Mouse (Mus musculus) urinary bladder, adult 2 months (tissue): ENCODE measurements around the gene Klk14. TPM values are rescaled to one million over a fixed set of nuclear protein-coding genes. Genes with fewer than 3 reads are reported as not detected.
"Not testable (repeated sequence)": the region's sequence is repeated elsewhere in the genome, so short reads cannot be mapped to it uniquely, and the experiment has no call there.

Source experiments
- DNase-seq: peaks from one replicate; pipeline ENCODE4 v3.0.0; 2022; ENCODE audit warnings: low spot score
- polyA plus RNA-seq: library from polyadenylated mRNA; depleted of rRNA; stranded (reverse); fragments of >200 nt; gene quantifications from 2 replicates; pipeline ENCODE4 v1.2.3, GENCODE M21; 2012; rRNA removed

The Klk14 gene
- 0.06 and 0.07 TPM in 2 replicates for polyA plus RNA-seq

DNA sequence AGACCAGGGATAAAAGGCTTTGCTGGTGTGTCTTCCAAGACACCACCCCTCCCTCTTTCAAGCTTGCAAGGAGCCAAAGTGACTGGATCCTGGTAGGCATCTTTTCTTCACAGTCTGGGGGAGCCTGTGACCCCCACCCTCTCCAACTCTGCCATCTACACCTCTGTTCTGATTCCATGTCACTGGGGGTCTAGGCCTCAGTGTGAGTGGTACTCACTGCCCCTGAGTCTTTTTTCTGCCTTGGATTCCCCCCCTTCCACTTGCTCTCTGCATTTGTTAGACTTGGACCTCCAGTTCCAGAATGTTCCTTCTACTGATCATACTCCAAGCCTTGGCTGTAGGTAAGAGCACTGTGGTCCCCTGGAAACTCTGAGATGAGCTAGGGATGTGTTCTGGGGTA, at the start of gene Klk14:
Gene Klk14 (plus strand): TSS at position 301 of the 400 bp plus-strand sequence.
- no peak for DNase-seq

DNA sequence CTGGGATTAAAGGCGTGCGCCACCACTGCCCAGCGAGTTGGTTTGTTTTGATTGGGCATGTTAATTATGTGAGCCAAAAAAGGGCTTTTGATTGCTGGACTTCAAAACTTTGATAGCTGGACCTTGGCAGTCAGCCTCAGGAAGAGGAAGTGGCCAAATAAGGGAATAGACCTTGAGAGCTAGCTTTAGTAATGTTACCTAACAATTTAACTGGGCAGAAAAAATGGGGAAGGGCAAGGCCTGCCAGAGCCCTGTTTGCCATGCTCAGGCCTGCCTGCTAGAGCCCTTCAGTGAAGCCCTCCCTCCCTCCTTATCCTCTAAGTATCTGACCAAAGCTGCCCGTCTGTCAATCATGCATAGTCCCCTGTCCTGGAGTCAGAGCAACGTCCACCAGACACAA, 47.6 kb upstream of the Klk14 start:
- no peak for DNase-seq

DNA sequence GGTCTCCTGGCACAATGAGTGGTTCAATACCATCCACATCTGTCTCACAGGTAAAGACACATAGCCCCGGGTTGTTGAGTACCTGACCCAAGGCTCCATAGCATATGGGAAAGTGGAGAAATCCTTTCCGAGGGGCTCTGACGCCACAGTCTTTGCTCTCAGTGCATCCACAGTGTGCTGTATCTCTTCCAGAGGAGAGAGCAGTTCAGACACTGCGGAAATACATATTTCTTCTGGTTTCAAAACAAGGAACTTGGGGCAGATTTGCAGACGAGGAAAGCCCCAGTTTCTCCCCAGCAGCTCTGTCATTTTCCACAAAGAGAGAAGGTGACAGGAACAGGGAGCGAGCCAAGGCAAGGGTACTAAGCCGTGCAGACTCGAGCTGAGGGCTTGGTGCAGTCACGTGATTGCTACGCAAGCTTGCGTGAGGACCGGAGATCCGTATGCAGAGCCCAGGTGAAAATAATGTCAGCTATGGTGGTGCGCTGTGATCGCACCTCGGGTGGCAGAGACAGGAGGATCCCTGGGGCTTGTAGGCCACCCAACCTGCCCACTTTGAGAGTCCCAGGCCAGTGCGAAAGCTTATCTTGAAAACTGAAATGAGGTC, 47.1 kb upstream of the Klk14 start:
- no peak for DNase-seq

DNA sequence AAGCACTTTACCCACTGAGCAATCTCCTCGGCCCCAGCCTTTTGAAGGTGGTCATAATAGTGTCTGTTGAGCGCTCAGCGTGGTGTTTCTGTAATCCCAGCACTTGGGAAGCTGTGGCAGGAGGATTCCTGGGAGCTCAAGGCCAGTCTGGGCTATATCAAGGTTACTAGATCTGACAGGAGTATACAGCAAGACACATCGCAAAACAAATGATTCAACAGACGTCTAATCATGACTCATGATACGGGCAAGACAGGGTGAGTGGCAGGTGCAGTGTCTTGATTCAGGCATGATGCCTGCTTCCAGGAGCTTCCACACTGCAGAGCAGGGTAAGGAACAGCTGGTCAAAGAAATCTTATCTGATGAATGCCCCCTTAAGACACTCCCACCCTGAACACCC, 37.5 kb upstream of the Klk14 start:
- DNase-seq, result no peak

DNA sequence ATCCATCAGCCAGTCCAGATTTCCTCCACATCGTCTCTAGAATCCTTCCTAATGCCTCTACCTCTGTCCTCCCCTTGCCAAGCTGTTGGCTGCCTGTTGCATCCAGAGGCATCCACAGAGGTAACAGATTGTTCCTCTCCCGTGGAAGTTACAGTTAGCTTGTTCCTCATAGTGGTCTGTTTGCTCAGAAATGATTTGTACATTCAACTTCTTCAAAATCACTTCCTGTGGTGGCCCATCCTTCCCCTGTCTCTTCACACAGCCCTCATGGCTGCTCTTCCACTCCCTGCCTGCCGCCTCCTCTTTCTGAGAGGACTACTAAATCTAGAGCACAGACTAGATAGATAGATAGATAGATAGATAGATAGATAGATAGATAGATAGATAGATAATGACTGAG, 35.7 kb upstream of the Klk14 start:
- no peak for DNase-seq

DNA sequence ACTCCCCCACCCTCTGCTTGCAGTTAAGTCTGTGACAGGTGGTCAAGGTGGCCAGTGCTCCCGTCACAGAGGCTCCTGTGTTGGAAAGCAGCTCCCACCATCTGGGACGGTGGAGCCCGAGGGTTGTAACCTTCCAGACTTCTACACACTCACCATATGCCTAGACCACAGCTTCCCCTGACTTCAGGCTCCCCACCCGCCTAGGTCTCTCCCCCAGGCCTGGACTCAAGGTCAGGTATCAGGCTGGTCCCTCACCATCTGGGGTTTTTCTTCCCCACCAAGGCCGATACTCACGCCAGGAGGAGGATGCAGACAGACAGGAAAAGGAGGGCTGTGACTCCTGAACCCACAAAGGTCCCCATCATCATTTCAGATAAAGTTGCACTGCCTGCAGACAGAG, 34.0 kb upstream of the Klk14 start:
- no peak for DNase-seq

DNA sequence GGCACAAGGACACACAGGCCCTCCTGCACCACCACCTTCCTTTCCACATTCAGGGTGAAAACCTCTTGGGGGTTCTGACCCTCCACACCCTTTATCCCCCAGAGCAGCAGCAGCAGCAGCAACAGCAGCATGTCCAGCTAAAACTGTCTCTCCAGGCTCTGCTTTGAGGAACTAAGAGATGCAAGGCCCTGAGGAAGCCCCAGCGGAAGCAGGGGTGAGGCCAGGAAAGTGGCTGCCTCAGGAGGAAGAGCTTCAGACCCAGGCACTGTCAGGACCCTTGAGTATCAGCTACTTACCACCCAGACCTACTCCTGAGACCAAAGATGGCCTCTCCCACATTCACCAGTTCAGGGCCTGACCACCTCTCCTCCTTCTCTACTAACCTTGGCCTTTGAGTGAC, 30.2 kb upstream of the Klk14 start, which contains the start of gene Siglece:
Gene Siglece (minus strand): TSS at position 160 of the 400 bp plus-strand sequence.
- DNase-seq, result no peak

DNA sequence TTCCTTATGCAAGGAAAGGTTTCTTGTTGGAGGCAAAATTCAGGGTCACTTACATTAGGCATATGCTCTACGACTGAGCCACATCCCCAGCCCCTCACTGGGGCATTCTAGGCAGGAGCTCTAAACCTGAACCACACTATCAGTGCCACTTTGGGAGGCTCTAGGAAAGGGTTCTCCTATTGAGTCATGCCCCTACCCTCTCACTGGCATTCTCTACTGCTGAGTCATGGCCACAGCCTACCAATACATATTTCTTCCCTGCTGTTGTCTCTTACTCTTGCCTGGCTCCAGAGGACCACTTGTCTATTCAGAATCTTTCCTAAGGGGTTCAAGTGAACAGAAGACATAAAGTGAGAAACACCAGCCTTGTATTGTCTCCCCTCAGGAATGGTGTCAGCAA, 27.4 kb upstream of the Klk14 start:
- no peak for DNase-seq

DNA sequence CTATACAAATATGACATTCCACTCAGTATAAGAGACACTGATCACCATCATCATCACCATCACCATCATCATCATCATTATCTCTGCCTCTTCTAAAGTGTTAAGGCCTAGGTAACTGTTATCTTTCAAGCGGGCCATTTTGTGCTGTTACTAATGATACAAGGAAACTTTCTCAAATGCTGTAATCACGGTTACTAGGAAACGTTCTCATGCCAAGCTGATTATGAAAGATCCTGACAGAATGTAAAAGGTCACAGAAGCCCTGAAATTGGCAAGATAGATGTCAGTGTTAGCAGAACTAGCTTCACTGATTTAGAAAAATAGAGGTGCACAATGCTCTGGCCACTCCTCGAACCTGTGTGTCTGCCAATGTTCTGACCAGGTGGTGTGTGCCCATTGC, 23.0 kb upstream of the Klk14 start:
- not testable (repeated sequence) for DNase-seq

DNA sequence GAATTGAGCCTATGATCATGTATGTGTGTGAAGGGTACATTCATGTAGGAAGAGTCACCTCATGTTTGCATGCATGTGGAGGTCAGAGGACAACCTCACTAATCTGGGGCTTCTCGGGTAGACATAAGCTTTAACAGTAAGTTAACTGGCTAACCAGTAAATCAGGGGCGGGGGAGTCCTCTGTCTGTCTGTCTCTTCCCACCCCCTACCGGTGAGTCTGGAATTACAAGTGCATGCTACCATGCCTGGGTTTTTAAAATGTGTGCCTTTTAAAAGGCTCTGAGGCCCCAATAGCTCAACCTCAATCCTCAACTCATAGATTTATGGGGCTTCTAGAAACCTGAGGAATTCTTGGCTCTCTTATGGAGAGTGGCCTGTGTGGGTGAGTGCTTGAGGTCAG, 21.6 kb upstream of the Klk14 start:
- DNase-seq, result no peak

DNA sequence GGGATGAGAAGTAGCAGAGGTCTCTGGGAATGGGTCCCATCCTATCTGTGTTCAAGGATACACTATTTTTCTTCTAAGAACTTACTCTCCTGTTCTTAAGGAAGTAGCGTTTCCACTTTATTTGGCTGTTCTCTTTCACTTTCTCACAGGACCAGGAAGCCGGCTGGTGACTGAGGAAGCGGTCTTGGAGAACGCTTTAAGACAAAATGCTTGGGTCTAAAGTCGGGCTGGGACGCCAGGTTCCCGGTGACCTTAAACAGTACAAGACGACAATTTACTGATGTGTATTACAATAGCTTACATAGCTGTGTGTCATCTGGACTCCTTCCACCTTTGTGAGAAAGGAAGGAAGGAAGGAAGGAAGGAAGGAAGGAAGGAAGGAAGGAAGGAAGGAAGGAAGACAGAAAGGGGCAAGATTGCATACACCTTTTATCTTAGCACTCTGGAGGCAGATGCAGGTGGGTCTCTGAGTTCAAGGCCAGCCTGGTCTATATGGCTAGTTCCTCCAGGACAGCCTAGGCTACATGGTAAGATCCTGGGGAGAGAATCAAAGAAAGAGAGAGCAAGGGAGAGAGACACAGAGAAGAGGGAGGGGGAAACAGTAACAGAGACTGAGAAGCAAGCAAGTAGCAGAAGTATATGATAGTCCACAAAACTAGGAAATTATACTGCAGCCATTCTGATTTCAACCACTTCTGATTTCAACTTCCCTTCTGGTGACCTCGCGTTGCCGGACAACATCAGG, 19.0 kb upstream of the Klk14 start:
- DNase-seq, result no peak

DNA sequence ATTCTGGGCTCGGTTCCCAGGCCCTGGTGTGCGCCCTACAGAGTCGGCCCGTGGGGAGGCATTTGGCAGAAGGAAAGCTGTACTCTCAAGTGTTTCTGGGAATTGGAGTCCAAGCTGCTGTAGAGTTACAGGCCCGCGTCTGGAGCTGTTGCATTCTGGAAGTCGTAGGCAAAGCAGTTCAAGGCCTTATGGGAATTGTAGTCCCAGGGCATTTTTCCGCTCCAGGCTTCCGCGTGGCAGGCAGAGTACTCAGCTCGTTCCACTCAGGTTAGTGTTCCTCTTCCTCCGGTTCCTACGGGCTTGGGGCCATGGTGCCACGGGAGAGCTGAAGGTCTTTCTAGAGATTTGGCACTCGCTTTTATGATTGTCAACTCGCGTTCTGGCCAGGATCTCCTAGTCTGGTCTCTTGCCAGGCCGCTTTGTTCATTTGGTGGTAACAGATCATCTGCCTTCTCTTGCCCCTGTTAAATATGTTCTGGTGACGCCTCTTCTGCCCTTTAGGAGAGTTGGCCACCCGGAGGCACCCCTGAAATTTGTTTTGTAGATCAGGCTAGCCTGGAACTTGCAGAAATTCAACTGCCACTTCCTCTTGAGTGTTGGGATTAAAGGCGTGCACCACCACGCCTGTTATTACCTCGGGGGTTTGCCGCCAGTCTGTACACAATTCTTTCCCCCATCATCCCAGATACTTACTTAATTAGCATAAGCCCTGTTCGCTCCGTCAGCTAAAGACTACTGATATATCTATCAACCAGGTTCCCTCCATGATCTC, 18.2 kb upstream of the Klk14 start, which contains the start of gene Ctu1:
Gene Ctu1 (plus strand): TSS at position 208 of the 772 bp plus-strand sequence.
- DNase-seq, result peak; percentile 59

DNA sequence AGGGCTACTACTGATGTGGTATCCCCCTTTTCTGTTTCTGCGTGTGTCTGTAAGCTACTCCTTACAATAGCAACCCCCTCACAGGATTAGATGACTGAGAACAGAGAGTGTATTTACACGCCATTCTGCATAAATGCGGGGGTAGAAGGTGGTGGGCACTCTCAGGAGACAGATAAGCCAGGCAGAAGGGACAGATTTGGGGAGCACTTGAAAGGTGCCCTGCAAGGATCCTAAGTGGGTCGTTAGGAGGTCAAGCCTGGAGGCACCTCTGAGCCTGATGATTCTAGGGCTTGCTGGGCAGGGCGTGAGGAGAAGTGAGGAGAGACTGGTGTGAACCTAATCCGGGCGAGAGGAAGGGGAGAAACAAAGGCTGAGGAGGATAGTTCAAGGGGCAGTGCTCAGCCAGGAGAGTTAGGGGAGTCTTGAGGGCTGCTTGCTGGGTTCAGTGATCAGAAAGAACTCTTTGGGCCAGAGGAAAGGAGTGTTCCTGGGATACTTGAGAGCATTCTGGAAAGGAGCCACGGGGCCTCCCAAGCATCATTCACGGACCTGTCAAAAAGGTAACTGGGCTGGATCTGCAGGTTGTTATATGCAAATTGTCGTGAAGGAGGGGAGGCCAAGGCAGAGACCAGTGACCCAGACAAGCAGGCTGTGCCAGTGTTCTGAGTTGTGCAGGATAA, 17.5 kb upstream of the Klk14 start:
- no peak for DNase-seq

DNA sequence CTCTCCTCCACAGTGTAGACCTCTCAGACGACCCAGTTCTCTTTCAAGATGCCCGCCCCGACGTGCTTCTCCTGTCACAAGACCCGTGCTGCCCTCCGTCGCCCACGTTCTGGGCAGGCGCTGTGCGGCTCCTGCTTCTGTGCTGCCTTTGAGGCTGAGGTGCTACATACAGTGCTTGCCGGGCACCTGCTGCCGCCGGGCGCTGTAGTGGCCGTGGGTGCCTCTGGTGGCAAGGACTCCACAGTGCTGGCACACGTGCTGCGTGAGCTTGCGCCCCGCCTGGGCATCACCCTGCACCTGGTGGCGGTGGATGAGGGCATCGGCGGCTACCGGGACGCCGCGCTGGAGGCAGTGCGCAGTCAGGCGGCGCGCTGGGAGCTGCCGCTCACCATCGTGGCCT, 15.1 kb upstream of the Klk14 start:
- no peak for DNase-seq

DNA sequence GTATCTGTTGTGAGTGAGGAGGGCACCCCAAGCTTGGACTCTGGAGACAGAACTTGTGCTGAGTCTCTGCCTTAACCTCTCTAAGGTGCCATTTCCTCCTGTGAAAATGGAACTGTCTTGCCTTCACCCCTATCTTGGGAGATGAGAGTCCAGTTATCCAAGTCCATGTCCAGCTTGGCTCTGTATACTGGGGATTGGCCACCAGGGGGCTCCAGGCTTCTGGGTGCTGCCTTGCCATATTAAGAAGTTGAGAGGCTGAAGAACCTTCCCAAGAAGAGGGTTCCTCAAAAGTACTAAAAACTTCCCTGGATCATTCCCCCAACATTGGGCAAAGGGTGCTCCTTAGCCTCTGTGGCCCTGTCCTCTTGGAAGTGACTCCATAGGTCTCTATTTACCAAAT, 11.7 kb upstream of the Klk14 start:
- no peak for DNase-seq

DNA sequence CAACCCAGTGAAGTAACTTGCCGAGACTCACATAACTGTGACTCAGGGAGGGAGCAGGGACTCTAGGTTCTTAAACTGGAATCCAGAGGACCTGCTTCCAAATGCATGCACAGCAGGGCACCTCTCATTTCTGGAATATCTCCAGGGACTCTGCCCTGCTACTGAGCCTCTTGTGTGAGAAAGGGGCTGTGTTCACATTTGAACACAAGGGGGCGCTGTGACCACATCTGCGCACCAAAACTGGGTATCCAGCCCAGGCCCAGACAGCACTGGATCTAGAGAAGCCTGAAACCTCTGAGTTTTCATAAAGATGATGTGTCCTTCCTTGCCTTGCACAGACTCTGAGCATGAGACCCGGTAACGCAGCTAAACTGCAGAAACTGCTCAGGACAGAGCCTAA, 9.3 kb upstream of the Klk14 start:
- no peak for DNase-seq

DNA sequence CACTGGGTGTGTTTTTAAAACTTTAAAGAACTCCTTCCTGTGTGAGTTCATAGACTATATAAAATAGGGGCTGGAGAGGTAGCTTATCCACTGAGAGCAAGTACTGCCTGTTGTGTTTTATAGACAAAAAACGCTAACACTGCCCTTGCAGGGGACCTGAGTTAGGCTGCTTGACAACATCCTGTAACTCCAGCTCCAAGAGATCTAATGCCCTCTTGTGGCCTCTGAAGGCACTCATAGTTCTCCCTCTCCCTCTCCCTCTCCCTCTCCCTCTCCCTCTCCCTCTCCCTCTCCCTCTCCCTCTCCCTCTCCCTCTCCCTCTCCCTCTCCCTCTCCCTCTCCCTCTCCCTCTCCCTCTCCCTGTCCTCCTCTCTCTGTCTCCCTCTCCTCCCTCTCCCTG, 7.7 kb upstream of the Klk14 start:
- not testable (repeated sequence) for DNase-seq

DNA sequence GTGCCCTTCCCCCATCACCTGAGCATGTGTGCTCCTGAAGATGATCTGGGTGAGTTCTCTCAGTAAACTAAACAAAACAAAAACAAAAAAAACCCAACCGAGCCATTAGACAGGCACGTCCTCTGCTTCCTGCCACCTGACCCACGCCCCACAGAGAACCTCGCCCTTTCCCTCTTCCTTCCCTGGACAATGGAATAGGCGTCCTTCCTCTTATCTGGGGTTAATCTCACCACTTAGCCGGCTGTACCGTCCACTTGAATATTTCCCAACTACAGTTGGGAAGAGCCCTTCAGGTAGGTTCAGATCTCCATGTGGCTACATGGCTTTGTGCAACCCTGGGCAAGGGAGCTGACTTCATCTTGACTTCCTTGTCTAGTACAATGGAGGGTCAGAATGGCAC, 5.1 kb upstream of the Klk14 start:
- DNase-seq, result no peak

DNA sequence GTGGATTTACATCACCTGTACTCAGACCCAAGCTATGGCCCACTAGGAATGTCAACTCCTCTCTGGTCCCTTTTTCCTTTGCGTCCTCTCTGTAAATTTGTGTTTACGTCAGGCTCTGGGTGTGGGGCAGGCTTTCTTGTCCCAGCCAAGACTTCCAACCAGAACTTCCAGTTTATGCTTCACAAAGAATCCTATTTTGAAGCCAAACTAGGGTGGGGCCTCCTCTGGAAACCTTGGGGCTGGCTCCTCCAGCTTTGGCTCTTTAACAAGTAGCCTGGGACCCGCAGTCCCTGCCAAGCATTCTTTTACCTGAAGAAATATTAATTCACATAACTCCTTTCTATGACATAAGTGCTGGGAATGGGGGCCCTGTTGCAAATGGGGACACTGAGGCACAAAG, 19.8 kb downstream of the Klk14 start:
- no peak for DNase-seq

DNA sequence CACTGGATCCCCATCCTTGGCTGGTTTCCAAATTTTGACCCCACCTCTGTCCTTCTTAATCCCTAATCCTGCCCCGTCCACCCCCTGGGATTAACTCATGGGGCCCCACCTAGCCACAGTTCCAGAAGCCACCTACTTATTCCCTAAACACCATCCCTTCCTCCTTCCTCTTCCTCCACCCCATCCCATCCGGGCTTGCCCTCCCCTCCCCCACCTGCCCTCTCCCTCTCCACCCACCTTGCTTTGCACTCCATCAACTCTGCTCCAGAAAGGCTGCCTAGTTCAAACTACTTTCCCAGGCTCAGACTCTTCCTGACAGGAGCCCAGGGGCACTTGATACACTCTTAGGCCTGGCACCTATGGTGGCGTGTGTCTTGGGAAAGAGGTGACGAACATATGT, 22.0 kb downstream of the Klk14 start, which contains the start of gene Klk13:
Gene Klk13 (plus strand): TSS at position 301 of the 400 bp plus-strand sequence.
- DNase-seq, result no peak

DNA sequence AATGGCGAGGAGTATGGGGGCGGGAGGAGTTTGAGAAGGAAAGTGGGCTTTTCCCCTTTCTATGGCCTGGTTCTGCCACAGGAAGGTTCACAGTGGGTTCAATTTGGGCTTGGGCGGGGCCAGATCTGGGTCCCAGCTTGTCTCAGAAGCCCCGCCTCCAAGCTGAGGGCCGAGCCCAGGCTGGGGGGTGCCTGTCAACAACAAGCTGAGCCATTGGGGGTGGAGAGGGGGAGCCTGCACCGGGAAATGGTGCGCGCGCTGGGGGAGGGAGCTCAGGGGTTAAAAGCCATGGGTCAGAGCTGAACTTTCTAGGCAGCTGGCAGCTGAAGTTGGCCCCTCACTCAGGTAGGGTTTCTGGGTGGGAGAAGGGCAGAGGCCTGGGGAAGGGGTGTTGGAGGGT, 22.7 kb downstream of the Klk14 start:
- no peak for DNase-seq

DNA sequence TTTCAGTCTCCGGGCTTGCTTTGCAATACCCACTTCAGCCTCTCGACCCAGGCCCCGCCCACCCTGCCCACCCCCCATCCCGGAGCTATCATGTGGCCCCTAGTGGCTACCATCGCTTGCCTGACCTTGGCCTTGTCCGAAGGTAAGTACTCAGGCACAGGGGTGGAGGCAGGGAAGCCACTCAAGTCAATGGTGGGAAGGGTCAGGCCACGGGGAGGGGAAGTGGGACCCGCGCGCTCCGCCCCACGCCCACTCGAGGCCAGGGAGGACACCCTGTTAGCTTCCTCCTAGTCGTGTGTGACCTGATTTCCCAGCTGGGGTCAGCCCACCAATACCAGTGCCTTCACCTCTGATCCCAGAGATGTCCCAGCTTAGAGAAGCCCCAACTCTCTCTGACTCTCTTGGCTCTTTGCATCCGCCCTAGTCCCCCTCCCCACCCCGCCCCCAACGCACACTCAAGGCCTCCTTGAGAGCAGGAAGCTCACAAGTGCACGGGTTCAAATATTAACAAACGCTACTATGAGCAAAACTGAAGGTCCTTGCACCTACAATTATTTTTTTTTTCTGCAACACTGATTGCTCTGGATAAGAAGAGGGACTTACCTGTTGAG, 23.6 kb downstream of the Klk14 start:
- no peak for DNase-seq
